29 mouse cellular contexts compared by ENCODE assay signal in genomic region chr14:122092363-122092762, GRCm38 (mm10). TPM values are rescaled to one million over a fixed set of nuclear protein-coding genes. Genes with fewer than 3 reads are reported as not detected.
DNase-seq lines count a peak whose midpoint lies in the region; ATAC-seq and TF ChIP-seq lines count a peak whose summit lies in the region.
"Had no signal": no experiment of that assay in that cellular context is flagged by ENCODE, and none has a peak within 500 bp of the region (broad histone marks: within the 10 kb centered on the region; RNA-seq: fewer than 3 reads in every experiment).

No protein-coding gene starts in this region.

- H3K9me3 ChIP-seq in intestine, embryonic 16.5 days (ENCODE audit: control insufficient read depth, low read length), result no peaks in the 10 kb centered on the region
- no peaks in the 10 kb centered on the region for H3K9me3 ChIP-seq in intestine, embryonic 15.5 days
- H3K9me3 ChIP-seq in MEL (replicated peaks; ENCODE audit: insufficient read depth, low read length), result no peaks in the 10 kb centered on the region
- no peaks in the 10 kb centered on the region for H3K9me3 ChIP-seq in intestine, postnatal 0 days (ENCODE audit: control insufficient read depth)
- H3K9me3 ChIP-seq: embryonic facial prominence, embryonic 13.5 days; embryonic facial prominence, embryonic 15.5 days; forebrain, embryonic 12.5 days had no signal

- WGBS in intestine, embryonic 16.5 days, result 61% methylated on average over 4 of the region's 4 CpGs
- WGBS in intestine, embryonic 15.5 days, result 63% methylated on average over 4 of the region's 4 CpGs
- WGBS in intestine, postnatal 0 days, result 35% methylated on average over 4 of the region's 4 CpGs

- peak in 1 of 2 experiments; percentile 23; a peak in 1 of 4 replicates for TF ChIP-seq EP300 in MEL (IDR thresholded peaks at IDR 0.05; ENCODE audit: low read depth in 1 of 2, low read length in 2 of 2)

- peak; percentile 50 for DNase-seq in MEL (ENCODE audit: low read depth, low spot score)
- DNase-seq in layer of hippocampus, adult 8-10 months (ENCODE audit: low spot score in 2 of 2), result no peak
- no peak for DNase-seq in gastrocnemius, postnatal 25 days
- DNase-seq: adrenal gland, adult 2 months; adrenal gland, postnatal 10 days; adrenal gland, postnatal 25 days; cerebellum, adult 11 months; cerebellum, adult 18-20 months; cerebellum, adult 8-10 months; cerebellum, adult 9-11 months; cerebellum, postnatal 14 days; cerebellum, postnatal 36 days; embryo, embryonic 11 days had no signal

- no peaks in the 10 kb centered on the region for H3K36me3 ChIP-seq in intestine, embryonic 16.5 days (ENCODE audit: control insufficient read depth, insufficient read depth, low read length)
- no peaks in the 10 kb centered on the region for H3K36me3 ChIP-seq in intestine, embryonic 15.5 days
- peaks cover 0 to 6% of the 10 kb centered on the region in 2 experiments; a peak in 2 of 4 replicates for H3K36me3 ChIP-seq in MEL (ENCODE audit: control insufficient read depth in 1 of 2, insufficient read depth in 2 of 2, low read length in 2 of 2)
- no peaks in the 10 kb centered on the region for H3K36me3 ChIP-seq in intestine, postnatal 0 days (ENCODE audit: control insufficient read depth, insufficient read depth)
- H3K36me3 ChIP-seq: embryonic facial prominence, embryonic 13.5 days; embryonic facial prominence, embryonic 15.5 days; forebrain, embryonic 10.5 days; forebrain, embryonic 12.5 days had no signal

- no peaks in the 10 kb centered on the region for H3K27me3 ChIP-seq in intestine, embryonic 16.5 days (replicated peaks; ENCODE audit: control insufficient read depth, insufficient read depth, low read length)
- no peaks in the 10 kb centered on the region for H3K27me3 ChIP-seq in intestine, embryonic 15.5 days (replicated peaks)
- no peaks in the 10 kb centered on the region for H3K27me3 ChIP-seq in MEL (ENCODE audit: control insufficient read depth in 1 of 2, insufficient read depth in 2 of 2, low read length in 2 of 2)
- H3K27me3 ChIP-seq in intestine, postnatal 0 days (replicated peaks; ENCODE audit: control insufficient read depth, insufficient read depth, low read length), result no peaks in the 10 kb centered on the region
- H3K27me3 ChIP-seq: embryonic facial prominence, embryonic 13.5 days; embryonic facial prominence, embryonic 15.5 days; forebrain, embryonic 12.5 days had no signal

- H3K4me1 ChIP-seq in intestine, embryonic 16.5 days (ENCODE audit: control insufficient read depth, insufficient read depth, low read length), result no peaks in the 10 kb centered on the region
- H3K4me1 ChIP-seq in intestine, embryonic 15.5 days (replicated peaks), result no peaks in the 10 kb centered on the region
- H3K4me1 ChIP-seq in MEL (ENCODE audit: control insufficient read depth in 1 of 2, insufficient read depth in 2 of 2, low read length in 2 of 2), result peaks cover 11% of the 10 kb centered on the region in 2 experiments
- H3K4me1 ChIP-seq in intestine, postnatal 0 days (replicated peaks; ENCODE audit: control insufficient read depth, insufficient read depth, low read length), result no peaks in the 10 kb centered on the region
- H3K4me1 ChIP-seq: embryonic facial prominence, embryonic 13.5 days; embryonic facial prominence, embryonic 15.5 days; forebrain, embryonic 10.5 days; forebrain, embryonic 12.5 days had no signal

- H3K79me2 ChIP-seq in MEL (ENCODE audit: control insufficient read depth, insufficient read depth, low read length, poor library complexity), result no peaks in the 10 kb centered on the region

- TF ChIP-seq CTCF in MEL (IDR thresholded peaks at IDR 0.05 in 2 of 3, conservative IDR thresholded peaks at IDR 0.05 in 1 of 3; ENCODE audit: control insufficient read depth in 1 of 3, insufficient read depth in 1 of 3, low read depth in 2 of 3, low read length in 3 of 3, poor library complexity in 1 of 3, severe bottlenecking in 1 of 3), result no peak
- TF ChIP-seq CTCF in intestine, postnatal 0 days (IDR thresholded peaks at IDR 0.05; ENCODE audit: low read depth), result no peak

- H3K4me3 ChIP-seq in intestine, embryonic 16.5 days (ENCODE audit: low read length), result no peak overlapping the region
- no peak overlapping the region for H3K4me3 ChIP-seq in intestine, embryonic 15.5 days (replicated peaks)
- no peak overlapping the region for H3K4me3 ChIP-seq in MEL (ENCODE audit: control insufficient read depth in 1 of 2, insufficient read depth in 1 of 2, low read depth in 2 of 2, low read length in 2 of 2)
- no peak overlapping the region for H3K4me3 ChIP-seq in intestine, postnatal 0 days (ENCODE audit: low read depth, low read length)
- H3K4me3 ChIP-seq: embryonic facial prominence, embryonic 13.5 days; embryonic facial prominence, embryonic 15.5 days; erythroblast, embryonic 14.5 days; forebrain, embryonic 10.5 days; forebrain, embryonic 12.5 days had no signal

- no peak for TF ChIP-seq POLR2A in MEL (IDR thresholded peaks at IDR 0.05; ENCODE audit: control insufficient read depth in 1 of 2, insufficient read depth in 1 of 2, low read depth in 1 of 2, low read length in 2 of 2, poor library complexity in 1 of 2)

- no peak for TF ChIP-seq RAD21 in MEL (IDR thresholded peaks at IDR 0.05; ENCODE audit: low read depth, low read length)

- H3K9ac ChIP-seq in intestine, embryonic 16.5 days (ENCODE audit: low read depth, low read length), result no peak overlapping the region
- no peak overlapping the region for H3K9ac ChIP-seq in intestine, embryonic 15.5 days
- H3K9ac ChIP-seq in MEL (ENCODE audit: control insufficient read depth, low read depth, low read length, poor library complexity, severe bottlenecking), result no peak overlapping the region
- H3K9ac ChIP-seq in intestine, postnatal 0 days (ENCODE audit: low read depth, low read length), result no peak overlapping the region
- H3K9ac ChIP-seq: embryonic facial prominence, embryonic 13.5 days; embryonic facial prominence, embryonic 15.5 days; forebrain, embryonic 12.5 days had no signal

- ATAC-seq in intestine, embryonic 16.5 days, result peak; percentile 74
- ATAC-seq in intestine, embryonic 15.5 days, result no peak
- ATAC-seq in intestine, postnatal 0 days, result peak; percentile 51
- peak; percentile 66 for ATAC-seq in megakaryocyte progenitor cell, adult 5-6 weeks (replicated peaks; ENCODE audit: poor library complexity)
- no peak for ATAC-seq in monocyte, adult 5-6 weeks (replicated peaks; ENCODE audit: insufficient number of reproducible peaks, low FRiP score, low TSS enrichment, poor library complexity, severe bottlenecking)
- ATAC-seq: forebrain, embryonic 14.5 days; forebrain, embryonic 16.5 days had no signal

- no peak overlapping the region for H3K4me2 ChIP-seq in intestine, embryonic 16.5 days (ENCODE audit: low read depth, low read length)
- H3K4me2 ChIP-seq in intestine, embryonic 15.5 days (replicated peaks), result no peak overlapping the region
- no peak overlapping the region for H3K4me2 ChIP-seq in intestine, postnatal 0 days (replicated peaks; ENCODE audit: low read depth)
- H3K4me2 ChIP-seq: embryonic facial prominence, embryonic 13.5 days; embryonic facial prominence, embryonic 15.5 days; forebrain, embryonic 12.5 days had no signal

- no peak overlapping the region for H3K27ac ChIP-seq in intestine, embryonic 16.5 days (ENCODE audit: low read length)
- no peak overlapping the region for H3K27ac ChIP-seq in intestine, embryonic 15.5 days
- H3K27ac ChIP-seq in MEL (ENCODE audit: control insufficient read depth, low read depth, low read length), result no peak overlapping the region
- H3K27ac ChIP-seq in intestine, postnatal 0 days (ENCODE audit: low read depth, low read length), result no peak overlapping the region
- H3K27ac ChIP-seq: embryonic facial prominence, embryonic 13.5 days; embryonic facial prominence, embryonic 15.5 days; forebrain, embryonic 10.5 days; forebrain, embryonic 12.5 days had no signal

TF ChIP-seq in MEL, 35 proteins besides CTCF, POLR2A, EP300 and RAD21 (continues in another document):
- TF ChIP-seq GABPA (IDR thresholded peaks at IDR 0.05; ENCODE audit: low read depth, low read length) (no peak), USF1 (IDR thresholded peaks at IDR 0.05; ENCODE audit: low read depth, low read length) (no peak), ELF1 (IDR thresholded peaks at IDR 0.05; ENCODE audit: low read depth, low read length) (peak; percentile 29; the same call in 1 of the 2 replicates), ETS1 (IDR thresholded peaks at IDR 0.05; ENCODE audit: low read depth, low read length) (peak; percentile 22; the same call in 1 of the 2 replicates), GATA1 (IDR thresholded peaks at IDR 0.05; ENCODE audit: low read depth, low read length) (peak; percentile 34; the same call in 1 of the 2 replicates), NELFE (IDR thresholded peaks at IDR 0.05; ENCODE audit: low read depth, low read length) (no peak), KAT2A (conservative IDR thresholded peaks at IDR 0.05; ENCODE audit: low read depth, low read length) (no peak), HCFC1 (IDR thresholded peaks at IDR 0.05; ENCODE audit: low read depth, low read length) (no peak)

RNA-seq across cellular contexts. Expression of gene Tm9sf2, which starts 14.5 kb away (rescaled TPM):
- 293 and 308 TPM in 2 replicates for polyA plus RNA-seq in intestine, embryonic 16.5 days (2015; fragmentation: Nextera tagmentation; extraction: Ambion mirVana)
- 247 and 273 TPM in 2 replicates for polyA plus RNA-seq in intestine, embryonic 15.5 days (2015; fragmentation: Nextera tagmentation; extraction: Ambion mirVana)
- total RNA-seq in MEL (2012; rRNA removed), result 55.8 and 59.6 TPM in 2 replicates
- polyA plus RNA-seq in MEL (2012; ENCODE audit: insufficient read depth in 1 of 2, insufficient read length in 2 of 2, low read depth in 1 of 2, low replicate concordance in 2 of 2, missing spikeins in 1 of 2), result 10 to 100 TPM in 1 of 2 experiments, not detected in 1; 62.7 TPM
- 295 TPM in 2 replicates for polyA plus RNA-seq in intestine, postnatal 0 days (2015; fragmentation: Nextera tagmentation; extraction: Ambion mirVana)
- 98.1 and 98.8 TPM in 2 replicates for total RNA-seq in megakaryocyte progenitor cell, adult 5-6 weeks (2015)
- total RNA-seq in megakaryocyte progenitor cell, adult 5-6 weeks (2017), result 108 and 118 TPM in 2 replicates
- 100 to 1,000 TPM in 3 of 4 experiments, 10 to 100 TPM in 1; 99.6 to 111 (median 105) TPM for total RNA-seq in layer of hippocampus, adult 8-10 months (2022)
- total RNA-seq in gastrocnemius, postnatal 25 days (2021), result 10 to 100 TPM; 56.1 to 62.5 TPM
- 108 to 112 TPM (median 110 TPM) in 3 replicates for total RNA-seq in monocyte, adult 5-6 weeks (2017)

RNA-seq across cellular contexts. Expression of gene Timm8a2, which starts 57.9 kb away (rescaled TPM):
- polyA plus RNA-seq in intestine, embryonic 16.5 days (2015; fragmentation: Nextera tagmentation; extraction: Ambion mirVana), result not detected in 2 replicates
- polyA plus RNA-seq in intestine, embryonic 15.5 days (2015; fragmentation: Nextera tagmentation; extraction: Ambion mirVana), result not detected in 2 replicates
- not detected in 2 replicates for total RNA-seq in MEL (2012; rRNA removed)
- polyA plus RNA-seq in MEL (2012; ENCODE audit: insufficient read depth in 1 of 2, insufficient read length in 2 of 2, low read depth in 1 of 2, low replicate concordance in 2 of 2, missing spikeins in 1 of 2), result under 1 TPM in 1 of 2 experiments, not detected in 1; 0.18 TPM
- polyA plus RNA-seq in intestine, postnatal 0 days (2015; fragmentation: Nextera tagmentation; extraction: Ambion mirVana), result not detected in 2 replicates
- not detected in 2 replicates for total RNA-seq in megakaryocyte progenitor cell, adult 5-6 weeks (2015)
- not detected in 2 replicates for total RNA-seq in megakaryocyte progenitor cell, adult 5-6 weeks (2017)
- total RNA-seq in layer of hippocampus, adult 8-10 months (2022), result not detected
- not detected for total RNA-seq in gastrocnemius, postnatal 25 days (2021)
- total RNA-seq in monocyte, adult 5-6 weeks (2017), result not detected in 3 replicates
- total RNA-seq: adrenal gland, adult 2 months; adrenal gland, postnatal 25 days; adrenal gland, postnatal 4 days; common myeloid progenitor, adult 5-6 weeks had no signal
- polyA plus RNA-seq: adrenal gland, adult 2 months; C2C12; embryonic facial prominence, embryonic 11.5 days; embryonic facial prominence, embryonic 13.5 days; embryonic facial prominence, embryonic 15.5 days; erythroblast, embryonic 14.5 days; forebrain, embryonic 10.5 days; forebrain, embryonic 12.5 days; forebrain, embryonic 14.5 days; forebrain, embryonic 16.5 days had no signal

Comparison
In these comparisons a context has a peak if more than half of its experiments do, and no peak if none do; other contexts are left out.
1. ATAC-seq: peak in intestine, embryonic 16.5 days (single experiment), intestine, postnatal 0 days (single experiment) and megakaryocyte progenitor cell, adult 5-6 weeks (single experiment); none in intestine, embryonic 15.5 days (single experiment) and monocyte, adult 5-6 weeks (single experiment).